Mouse (Mus musculus): ENCODE measurements around the gene Cdhr5. TPM values are rescaled to one million over a fixed set of nuclear protein-coding genes. Genes with fewer than 3 reads are reported as not detected.

Cdhr5 gene
- polyA plus RNA-seq, 1 experiment from 2014 or later: 17.0 TPM

- 89% methylated on average over 10 of the region's 10 CpGs for WGBS
- Histone ChIP-seq H3K4me3 (replicated peaks; ENCODE audit: low read length) (no peak overlapping the region), H3K27ac (ENCODE audit: low read length) (no peak overlapping the region), H3K36me3 (ENCODE audit: control insufficient read depth, insufficient read depth, low read length) (peaks cover 21% of the 10 kb centered on the region; the same call in 1 of the 2 replicates), H3K9me3 (replicated peaks; ENCODE audit: control insufficient read depth, low read length) (no peaks in the 10 kb centered on the region), H3K4me1 (ENCODE audit: control insufficient read depth, insufficient read depth, low read length) (peaks cover 16% of the 10 kb centered on the region), H3K9ac (ENCODE audit: low read length) (no peak overlapping the region), H3K27me3 (ENCODE audit: control insufficient read depth, insufficient read depth, low read length) (no peaks in the 10 kb centered on the region), H3K4me2 (ENCODE audit: low read depth, low read length) (no peak overlapping the region)
- no peak for ATAC-seq (ENCODE audit: insufficient read depth, low FRiP score)
These were observed 45.0 kb downstream of the Cdhr5 start for GRCm38 (mm10) chr7:141231551-141231950.

- 92% methylated on average over 3 of the region's 3 CpGs for WGBS
- Histone ChIP-seq H3K9ac (ENCODE audit: low read length) (no peak overlapping the region), H3K4me2 (ENCODE audit: low read depth, low read length) (no peak overlapping the region), H3K27ac (ENCODE audit: low read length) (no peak overlapping the region), H3K27me3 (ENCODE audit: control insufficient read depth, insufficient read depth, low read length) (no peaks in the 10 kb centered on the region), H3K4me1 (ENCODE audit: control insufficient read depth, insufficient read depth, low read length) (peaks cover 16% of the 10 kb centered on the region), H3K4me3 (replicated peaks; ENCODE audit: low read length) (no peak overlapping the region), H3K36me3 (ENCODE audit: control insufficient read depth, insufficient read depth, low read length) (peaks cover 21% of the 10 kb centered on the region; the same call in 1 of the 2 replicates), H3K9me3 (replicated peaks; ENCODE audit: control insufficient read depth, low read length) (no peaks in the 10 kb centered on the region)
- no peak for ATAC-seq (ENCODE audit: insufficient read depth, low FRiP score)
These were observed 45.5 kb downstream of the Cdhr5 start for GRCm38 (mm10) chr7:141231111-141231510.

- Histone ChIP-seq H3K4me1 (ENCODE audit: control insufficient read depth, insufficient read depth, low read length) (peaks cover 16% of the 10 kb centered on the region), H3K9me3 (replicated peaks; ENCODE audit: control insufficient read depth, low read length) (no peaks in the 10 kb centered on the region), H3K36me3 (ENCODE audit: control insufficient read depth, insufficient read depth, low read length) (peaks cover 21% of the 10 kb centered on the region; the same call in 1 of the 2 replicates), H3K27me3 (ENCODE audit: control insufficient read depth, insufficient read depth, low read length) (no peaks in the 10 kb centered on the region), H3K9ac (ENCODE audit: low read length) (no peak overlapping the region), H3K4me2 (ENCODE audit: low read depth, low read length) (0 out of 2 replicates have a peak overlapping the region, but pooled peaks have one; percentile 85), H3K4me3 (replicated peaks; ENCODE audit: low read length) (no peak overlapping the region), H3K27ac (ENCODE audit: low read length) (no peak overlapping the region)
- WGBS: 88% methylated on average over 4 of the region's 4 CpGs
- no peak for ATAC-seq (ENCODE audit: insufficient read depth, low FRiP score)
These were observed 46.0 kb downstream of the Cdhr5 start for GRCm38 (mm10) chr7:141230570-141230969.

GRCm38 (mm10) chr7:141229702-141230101 lies 46.9 kb downstream of the Cdhr5 start:
- H3K27ac ChIP-seq (ENCODE audit: low read length): no peak overlapping the region
- H3K36me3 ChIP-seq (ENCODE audit: control insufficient read depth, insufficient read depth, low read length): peaks cover 21% of the 10 kb centered on the region; the same call in 1 of the 2 replicates
- no peaks in the 10 kb centered on the region for H3K9me3 ChIP-seq (replicated peaks; ENCODE audit: control insufficient read depth, low read length)
- H3K27me3 ChIP-seq (ENCODE audit: control insufficient read depth, insufficient read depth, low read length): no peaks in the 10 kb centered on the region
- 43% methylated on average over 6 of the region's 6 CpGs for WGBS
- ATAC-seq (ENCODE audit: insufficient read depth, low FRiP score): no peak
- peaks cover 16% of the 10 kb centered on the region for H3K4me1 ChIP-seq (ENCODE audit: control insufficient read depth, insufficient read depth, low read length)
- H3K4me3 ChIP-seq (replicated peaks; ENCODE audit: low read length): peak overlapping the region; percentile 92
- peak overlapping the region; percentile 97 for H3K9ac ChIP-seq (ENCODE audit: low read length)
- H3K4me2 ChIP-seq (ENCODE audit: low read depth, low read length): peak overlapping the region; percentile 85

GRCm38 (mm10) chr7:141228279-141229067 lies 48.1 kb downstream of the Cdhr5 start, which contains the start of gene Phrf1:
Gene Phrf1 (plus strand): TSS chr7:141228784.
- no peaks in the 10 kb centered on the region for H3K27me3 ChIP-seq (ENCODE audit: control insufficient read depth, insufficient read depth, low read length)
- H3K4me1 ChIP-seq (ENCODE audit: control insufficient read depth, insufficient read depth, low read length): peaks cover 16% of the 10 kb centered on the region
- under 1% methylated on average over 76 of the region's 76 CpGs for WGBS
- H3K4me2 ChIP-seq (ENCODE audit: low read depth, low read length): peak within 1 kb of the TSS; percentile 85
- no peaks in the 10 kb centered on the region for H3K9me3 ChIP-seq (replicated peaks; ENCODE audit: control insufficient read depth, low read length)
- peak; percentile 93 for ATAC-seq (ENCODE audit: insufficient read depth, low FRiP score)
- H3K9ac ChIP-seq (ENCODE audit: low read length): peak within 1 kb of the TSS; percentile 97
- H3K27ac ChIP-seq (ENCODE audit: low read length): peak within 1 kb of the TSS; percentile 84
- peak within 1 kb of the TSS; percentile 92 for H3K4me3 ChIP-seq (replicated peaks; ENCODE audit: low read length)
- peaks cover 21% of the 10 kb centered on the region; the same call in 1 of the 2 replicates for H3K36me3 ChIP-seq (ENCODE audit: control insufficient read depth, insufficient read depth, low read length)

GRCm38 (mm10) chr7:141227796-141228195 lies 48.8 kb downstream of the Cdhr5 start:
- H3K27ac ChIP-seq (ENCODE audit: low read length): no peak overlapping the region
- H3K36me3 ChIP-seq (ENCODE audit: control insufficient read depth, insufficient read depth, low read length): peaks cover 16% of the 10 kb centered on the region; the same call in 1 of the 2 replicates
- H3K4me1 ChIP-seq (ENCODE audit: control insufficient read depth, insufficient read depth, low read length): peaks cover 20% of the 10 kb centered on the region
- no peak overlapping the region for H3K4me3 ChIP-seq (replicated peaks; ENCODE audit: low read length)
- H3K27me3 ChIP-seq (ENCODE audit: control insufficient read depth, insufficient read depth, low read length): no peaks in the 10 kb centered on the region
- no peaks in the 10 kb centered on the region for H3K9me3 ChIP-seq (replicated peaks; ENCODE audit: control insufficient read depth, low read length)
- 77% methylated on average over 4 of the region's 4 CpGs for WGBS
- 0 out of 2 replicates have a peak overlapping the region, but pooled peaks have one; percentile 22 for H3K4me2 ChIP-seq (ENCODE audit: low read depth, low read length)
- H3K9ac ChIP-seq (ENCODE audit: low read length): peak overlapping the region; percentile 97; the same call in 1 of the 2 replicates
- ATAC-seq (ENCODE audit: insufficient read depth, low FRiP score): no peak

GRCm38 (mm10) chr7:141226535-141226934 lies 50.1 kb downstream of the Cdhr5 start:
- no peak for ATAC-seq (ENCODE audit: insufficient read depth, low FRiP score)
- no peak overlapping the region for H3K4me3 ChIP-seq (replicated peaks; ENCODE audit: low read length)
- peaks cover 3% of the 10 kb centered on the region; the same call in 1 of the 2 replicates for H3K36me3 ChIP-seq (ENCODE audit: control insufficient read depth, insufficient read depth, low read length)
- no peaks in the 10 kb centered on the region for H3K9me3 ChIP-seq (replicated peaks; ENCODE audit: control insufficient read depth, low read length)
- no peak overlapping the region for H3K9ac ChIP-seq (ENCODE audit: low read length)
- no peak overlapping the region for H3K27ac ChIP-seq (ENCODE audit: low read length)
- no peak overlapping the region for H3K4me2 ChIP-seq (ENCODE audit: low read depth, low read length)
- H3K27me3 ChIP-seq (ENCODE audit: control insufficient read depth, insufficient read depth, low read length): no peaks in the 10 kb centered on the region
- whole genome bisulfite sequencing: 79% methylated on average over 6 of the region's 6 CpGs
- H3K4me1 ChIP-seq (ENCODE audit: control insufficient read depth, insufficient read depth, low read length): peaks cover 28% of the 10 kb centered on the region

- H3K36me3 ChIP-seq (ENCODE audit: control insufficient read depth, insufficient read depth, low read length): no peaks in the 10 kb centered on the region
- H3K4me2 ChIP-seq (ENCODE audit: low read depth, low read length): 0 out of 2 replicates have a peak overlapping the region, but pooled peaks have one; percentile 77
- H3K9ac ChIP-seq (ENCODE audit: low read length): peak overlapping the region; percentile 66
- H3K27me3 ChIP-seq (ENCODE audit: control insufficient read depth, insufficient read depth, low read length): no peaks in the 10 kb centered on the region
- no peaks in the 10 kb centered on the region for H3K9me3 ChIP-seq (replicated peaks; ENCODE audit: control insufficient read depth, low read length)
- peaks cover 42% of the 10 kb centered on the region for H3K4me1 ChIP-seq (ENCODE audit: control insufficient read depth, insufficient read depth, low read length)
- no peak overlapping the region for H3K4me3 ChIP-seq (replicated peaks; ENCODE audit: low read length)
- ATAC-seq (ENCODE audit: insufficient read depth, low FRiP score): no peak
- WGBS: 71% methylated on average over 4 of the region's 4 CpGs
- H3K27ac ChIP-seq (ENCODE audit: low read length): peak overlapping the region; percentile 95
These were observed 53.8 kb downstream of the Cdhr5 start for GRCm38 (mm10) chr7:141222696-141223215.

GRCm38 (mm10) chr7:141222126-141222467 lies 54.5 kb downstream of the Cdhr5 start:
- H3K9ac ChIP-seq (ENCODE audit: low read length): peak overlapping the region; percentile 66
- 6% methylated on average over 8 of the region's 8 CpGs for WGBS

More at GRCm38 (mm10) chr7:141222126-141222467, 54.5 kb downstream of the Cdhr5 start:
- Histone ChIP-seq H3K9me3 (replicated peaks; ENCODE audit: control insufficient read depth, low read length) (no peaks in the 10 kb centered on the region), H3K4me1 (ENCODE audit: control insufficient read depth, insufficient read depth, low read length) (peaks cover 49% of the 10 kb centered on the region), H3K4me3 (replicated peaks; ENCODE audit: low read length) (peak overlapping the region; percentile 27), H3K27me3 (ENCODE audit: control insufficient read depth, insufficient read depth, low read length) (no peaks in the 10 kb centered on the region), H3K4me2 (ENCODE audit: low read depth, low read length) (peak overlapping the region; percentile 77), H3K27ac (ENCODE audit: low read length) (peak overlapping the region; percentile 95), H3K36me3 (ENCODE audit: control insufficient read depth, insufficient read depth, low read length) (no peaks in the 10 kb centered on the region)
- no peak for ATAC-seq (ENCODE audit: insufficient read depth, low FRiP score)

All from stomach, embryonic 16.5 days (tissue).